Mouse (Mus musculus): Measurements from ENCODE around the gene Tmbim4. TPM values are rescaled to one million over a fixed set of nuclear protein-coding genes. Genes with fewer than 3 reads are reported as not detected.

Tmbim4 gene
- total RNA-seq (2021) (100 to 1,000 TPM in 1 of 2 experiments, 10 to 100 TPM in 1; 91.9 to 112 TPM), polyA plus RNA-seq (2012; rRNA removed) (194 and 239 TPM in 2 replicates)
- long read RNA-seq, transcript Tmbim4-201 (7 exons, 904 nt), result major isoform, 62 of 62 reads
- long read RNA-seq, partial matches to known transcripts, result 0 of 62 reads
- long read RNA-seq, other reads (novel, unspliced or antisense), result 0 of 62 reads

DNA sequence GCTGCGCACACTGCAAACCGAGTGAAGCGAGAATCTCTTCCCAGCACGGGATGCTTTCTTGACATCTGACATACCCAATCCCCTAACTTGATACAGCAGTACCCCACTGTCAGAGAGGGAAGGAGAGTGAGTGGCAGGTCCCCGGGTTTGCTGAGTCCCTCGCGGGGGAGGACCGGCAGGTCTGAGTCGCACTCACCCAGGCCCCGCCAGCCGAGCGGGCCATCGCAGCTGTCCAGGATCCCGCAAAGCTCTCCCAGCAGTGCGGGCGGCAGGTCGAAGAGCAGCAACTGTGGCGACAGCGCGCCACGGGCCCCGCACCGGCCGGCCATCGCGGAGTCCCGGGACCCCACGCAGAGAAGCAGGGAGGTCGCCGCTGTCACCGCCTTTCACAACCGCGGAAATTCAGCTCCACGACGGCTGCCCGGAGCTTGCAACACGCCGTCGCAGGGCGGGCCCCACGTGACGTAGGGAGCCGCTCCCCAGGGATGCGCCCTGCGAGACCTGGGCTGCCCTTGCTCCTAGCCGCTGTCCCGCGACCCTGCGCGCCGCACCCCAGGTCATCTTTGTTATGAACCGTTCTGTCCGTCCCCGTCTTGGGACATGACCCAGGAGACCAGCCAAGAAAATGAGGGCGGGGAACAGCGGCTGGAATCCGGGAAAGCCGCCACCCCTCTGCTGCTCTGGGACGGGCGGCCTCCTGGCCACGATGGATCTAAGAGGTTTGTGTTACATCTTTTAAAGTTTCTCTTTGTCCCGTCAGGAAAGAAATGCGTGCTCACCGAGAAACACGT, at the start of gene Tmbim4:
Gene Tmbim4 (plus strand): TSS at position 460 of the 791 bp plus-strand sequence.
- Histone ChIP-seq H3K4me1 (ENCODE audit: control insufficient read depth, insufficient read depth, low read length) (no peaks in the 10 kb centered on the region; the same call in 1 of the 2 replicates), H3K27me3 (ENCODE audit: control insufficient read depth, insufficient read depth, low read length) (no peaks in the 10 kb centered on the region), H3K9ac (ENCODE audit: low read depth, low read length) (peak within 1 kb of the TSS; percentile 82), H3K79me2 (replicated peaks; ENCODE audit: control insufficient read depth, insufficient read depth, low read length) (no peaks in the 10 kb centered on the region), H3K4me3 (peak within 1 kb of the TSS; percentile 64), H3K27ac (peak within 1 kb of the TSS; percentile 93), H3K36me3 (ENCODE audit: control insufficient read depth, insufficient read depth, low read length) (no peaks in the 10 kb centered on the region; the same call in 1 of the 2 replicates)
- DNase-seq, result peak; percentile 92 to 93
- intact Hi-C loops (cut with DNase I), result no loop called here
- 3% methylated on average over 65 of the region's 65 CpGs for WGBS
- TF ChIP-seq CTCF (IDR thresholded peaks at IDR 0.05), result no peak
- TF ChIP-seq POLR2A (IDR thresholded peaks at IDR 0.05; ENCODE audit: insufficient read depth, low read depth, low read length), result peak; percentile 36; the same call in 1 of the 2 replicates
- peak; percentile 75; the same call in 1 of the 2 replicates for TF ChIP-seq EP300 (IDR thresholded peaks at IDR 0.05; ENCODE audit: insufficient read depth, low read depth, low read length)

DNA sequence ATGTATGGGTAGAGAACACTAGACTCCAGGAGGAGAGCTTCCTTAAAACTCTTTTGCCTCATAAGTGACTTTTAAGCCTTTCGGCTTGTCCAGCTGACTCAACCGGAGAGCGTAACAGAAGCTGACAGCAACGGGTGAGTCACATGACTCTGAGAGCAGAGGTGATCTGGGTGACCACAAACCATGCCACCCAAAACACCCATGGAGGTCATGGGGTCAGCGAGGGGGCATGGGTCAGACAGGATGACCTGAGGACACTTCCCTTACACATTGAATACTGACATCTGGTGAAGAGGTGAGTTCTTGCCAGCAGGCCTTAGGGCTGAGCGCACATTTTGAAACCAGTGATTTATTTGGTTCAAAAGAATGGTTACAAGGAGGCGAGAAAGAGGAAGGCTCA, 49.7 kb upstream of the Tmbim4 start:
- intact Hi-C loops (cut with DNase I), result no loop called here

DNA sequence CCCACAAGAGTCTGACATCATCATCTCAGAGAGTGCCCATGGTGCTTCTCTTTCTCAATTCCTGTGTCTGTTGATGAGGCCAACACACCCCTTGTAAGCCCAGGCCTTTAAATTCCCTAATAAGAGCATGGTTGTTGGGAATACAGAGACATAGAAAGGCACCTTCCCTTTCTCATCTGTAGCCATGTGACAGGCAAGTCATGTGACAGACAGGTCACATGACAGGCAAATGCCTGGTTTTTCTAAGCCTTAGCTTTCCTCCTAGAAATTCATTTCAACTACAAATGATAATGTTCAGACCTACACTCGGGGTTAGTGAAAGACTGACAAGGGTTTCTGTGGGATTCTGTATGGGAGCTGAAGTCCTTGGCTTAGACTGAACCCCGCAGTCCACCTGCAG, 47.5 kb upstream of the Tmbim4 start:
- intact Hi-C loops (cut with DNase I), result no loop called here
- H3K27me3 ChIP-seq (ENCODE audit: control insufficient read depth, insufficient read depth, low read length), result no peaks in the 10 kb centered on the region
- WGBS, result 81% methylated on average over 2 of the region's 2 CpGs
- DNase-seq, result no peak
- no peaks in the 10 kb centered on the region for H3K4me1 ChIP-seq (ENCODE audit: control insufficient read depth, insufficient read depth, low read length)
- no peaks in the 10 kb centered on the region for H3K79me2 ChIP-seq (replicated peaks; ENCODE audit: control insufficient read depth, insufficient read depth, low read length)
- no peak overlapping the region for H3K9ac ChIP-seq (ENCODE audit: low read depth, low read length)
- H3K36me3 ChIP-seq (ENCODE audit: control insufficient read depth, insufficient read depth, low read length), result no peaks in the 10 kb centered on the region
- H3K27ac ChIP-seq, result no peak overlapping the region
- TF ChIP-seq CTCF (IDR thresholded peaks at IDR 0.05), result no peak
- no peak for TF ChIP-seq POLR2A (IDR thresholded peaks at IDR 0.05; ENCODE audit: insufficient read depth, low read depth, low read length)
- no peak for TF ChIP-seq EP300 (IDR thresholded peaks at IDR 0.05; ENCODE audit: insufficient read depth, low read depth, low read length)
- no peak overlapping the region for H3K4me3 ChIP-seq

More for the DNA sequence above, 49.7 kb upstream of the Tmbim4 start:
- WGBS, result 89% methylated on average over 7 of the region's 7 CpGs
- Histone ChIP-seq H3K27ac (no peak overlapping the region), H3K4me1 (ENCODE audit: control insufficient read depth, insufficient read depth, low read length) (no peaks in the 10 kb centered on the region), H3K9ac (ENCODE audit: low read depth, low read length) (no peak overlapping the region), H3K36me3 (ENCODE audit: control insufficient read depth, insufficient read depth, low read length) (no peaks in the 10 kb centered on the region), H3K4me3 (no peak overlapping the region), H3K27me3 (ENCODE audit: control insufficient read depth, insufficient read depth, low read length) (no peaks in the 10 kb centered on the region), H3K79me2 (replicated peaks; ENCODE audit: control insufficient read depth, insufficient read depth, low read length) (no peaks in the 10 kb centered on the region)
- DNase-seq, result no peak
- TF ChIP-seq EP300 (IDR thresholded peaks at IDR 0.05; ENCODE audit: insufficient read depth, low read depth, low read length) (no peak), POLR2A (IDR thresholded peaks at IDR 0.05; ENCODE audit: insufficient read depth, low read depth, low read length) (no peak), CTCF (IDR thresholded peaks at IDR 0.05) (no peak)

DNA sequence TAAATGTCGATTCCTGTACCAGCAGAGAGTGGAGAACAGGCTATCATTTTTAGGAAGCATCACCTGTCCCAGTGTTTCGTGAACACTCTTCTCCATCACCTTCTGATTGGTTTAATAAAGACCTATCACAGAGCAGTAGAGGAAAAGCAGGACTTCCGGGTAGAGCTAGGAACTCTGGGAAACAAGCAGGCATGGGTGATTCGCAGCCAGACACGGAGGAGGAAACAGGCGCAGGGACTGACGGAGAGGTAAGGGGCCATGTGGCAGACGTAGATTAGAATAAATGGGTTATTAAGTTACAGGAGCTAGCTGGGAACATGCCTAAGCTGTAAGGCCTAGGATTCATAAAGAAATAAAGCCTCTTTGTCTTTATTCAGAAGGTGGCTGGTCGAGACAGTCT, 40.9 kb upstream of the Tmbim4 start:
- Histone ChIP-seq H3K27ac (no peak overlapping the region), H3K4me1 (ENCODE audit: control insufficient read depth, insufficient read depth, low read length) (no peaks in the 10 kb centered on the region), H3K79me2 (replicated peaks; ENCODE audit: control insufficient read depth, insufficient read depth, low read length) (no peaks in the 10 kb centered on the region), H3K27me3 (ENCODE audit: control insufficient read depth, insufficient read depth, low read length) (no peaks in the 10 kb centered on the region), H3K4me3 (no peak overlapping the region), H3K9ac (ENCODE audit: low read depth, low read length) (no peak overlapping the region), H3K36me3 (ENCODE audit: control insufficient read depth, insufficient read depth, low read length) (no peaks in the 10 kb centered on the region)
- intact Hi-C loops (cut with DNase I), result no loop called here
- TF ChIP-seq CTCF (IDR thresholded peaks at IDR 0.05), result no peak
- TF ChIP-seq POLR2A (IDR thresholded peaks at IDR 0.05; ENCODE audit: insufficient read depth, low read depth, low read length), result no peak
- TF ChIP-seq EP300 (IDR thresholded peaks at IDR 0.05; ENCODE audit: insufficient read depth, low read depth, low read length), result no peak
- WGBS, result 78% methylated on average over 9 of the region's 9 CpGs
- no peak for DNase-seq

DNA sequence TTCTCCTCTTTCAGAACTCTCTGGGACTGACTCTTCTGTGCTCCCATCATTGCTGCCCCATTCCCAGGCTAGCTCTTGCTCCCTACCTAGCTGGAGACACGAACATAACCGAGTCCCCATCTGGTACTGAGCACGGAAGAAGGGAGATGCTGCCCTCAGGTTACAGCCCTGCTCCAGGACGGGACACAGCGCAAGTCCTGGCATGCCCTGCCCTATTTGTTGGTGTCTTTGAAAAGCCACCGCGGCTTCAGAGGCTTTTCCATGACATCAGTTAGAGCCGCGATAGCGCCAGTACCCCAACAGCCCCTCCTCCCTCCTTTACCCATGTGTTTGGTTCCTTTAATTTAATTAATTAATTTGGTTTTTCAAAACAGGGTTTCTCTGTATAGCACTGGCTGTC, 38.5 kb upstream of the Tmbim4 start:
- no peak for TF ChIP-seq CTCF (IDR thresholded peaks at IDR 0.05)
- TF ChIP-seq POLR2A (IDR thresholded peaks at IDR 0.05; ENCODE audit: insufficient read depth, low read depth, low read length), result no peak
- TF ChIP-seq EP300 (IDR thresholded peaks at IDR 0.05; ENCODE audit: insufficient read depth, low read depth, low read length), result no peak
- intact Hi-C loops (cut with DNase I), result no loop called here
- no peaks in the 10 kb centered on the region for H3K36me3 ChIP-seq (ENCODE audit: control insufficient read depth, insufficient read depth, low read length)
- no peak overlapping the region for H3K9ac ChIP-seq (ENCODE audit: low read depth, low read length)
- H3K27ac ChIP-seq, result no peak overlapping the region
- H3K79me2 ChIP-seq (replicated peaks; ENCODE audit: control insufficient read depth, insufficient read depth, low read length), result no peaks in the 10 kb centered on the region
- 85% methylated on average over 10 of the region's 10 CpGs for WGBS
- no peak for DNase-seq
- no peaks in the 10 kb centered on the region for H3K27me3 ChIP-seq (ENCODE audit: control insufficient read depth, insufficient read depth, low read length)
- H3K4me1 ChIP-seq (ENCODE audit: control insufficient read depth, insufficient read depth, low read length), result no peaks in the 10 kb centered on the region
- no peak overlapping the region for H3K4me3 ChIP-seq

DNA sequence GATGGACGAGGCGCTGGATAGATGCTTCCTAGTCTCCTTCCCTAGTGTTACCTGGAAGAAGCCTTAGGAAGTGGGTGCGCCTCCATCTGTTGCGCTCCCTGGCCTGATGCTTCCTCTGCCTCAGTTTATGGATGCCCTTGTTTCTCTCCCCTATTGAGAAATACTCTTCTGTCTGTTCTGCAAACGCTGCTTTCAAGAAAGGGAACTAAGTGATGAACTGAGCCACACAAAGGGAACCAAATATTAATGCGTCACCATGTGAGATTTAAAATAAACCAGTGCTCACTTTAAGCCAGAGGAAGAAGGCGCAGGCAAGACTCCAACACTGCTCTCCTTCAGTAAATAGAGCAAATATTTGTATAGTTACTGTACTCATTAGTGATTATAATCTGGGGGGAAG, 37.9 kb upstream of the Tmbim4 start:
- intact Hi-C loops (cut with DNase I), result no loop called here
- TF ChIP-seq CTCF (IDR thresholded peaks at IDR 0.05) (no peak), EP300 (IDR thresholded peaks at IDR 0.05; ENCODE audit: insufficient read depth, low read depth, low read length) (no peak), POLR2A (IDR thresholded peaks at IDR 0.05; ENCODE audit: insufficient read depth, low read depth, low read length) (no peak)
- DNase-seq, result no peak
- no peak overlapping the region for H3K9ac ChIP-seq (ENCODE audit: low read depth, low read length)
- no peak overlapping the region for H3K4me3 ChIP-seq
- WGBS, result 86% methylated on average over 7 of the region's 7 CpGs
- H3K27ac ChIP-seq, result no peak overlapping the region
- H3K36me3 ChIP-seq (ENCODE audit: control insufficient read depth, insufficient read depth, low read length), result no peaks in the 10 kb centered on the region
- no peaks in the 10 kb centered on the region for H3K79me2 ChIP-seq (replicated peaks; ENCODE audit: control insufficient read depth, insufficient read depth, low read length)
- H3K27me3 ChIP-seq (ENCODE audit: control insufficient read depth, insufficient read depth, low read length), result no peaks in the 10 kb centered on the region
- no peaks in the 10 kb centered on the region for H3K4me1 ChIP-seq (ENCODE audit: control insufficient read depth, insufficient read depth, low read length)
